Mouse (Mus musculus) splenic B cell, adult 2 months (primary cell): ENCODE data around the gene Gckr.
A peak's percentile ranks its signal among the peaks of the same experiment; 100 is the strongest.

Experiments
- DNase-seq: peaks from one replicate; pipeline ENCODE4 v3.0.0-alpha.2; 2011; ENCODE audit warnings: low read depth, low spot score
- H3K27me3 ChIP-seq: 2 replicates; pipeline ENCODE4 v1.6.1; 2012; ENCODE audit warnings: mild to moderate bottlenecking, low read length, moderate library complexity, mixed read lengths; ENCODE audit not compliant: control insufficient read depth, poor library complexity, insufficient read depth, severe bottlenecking
- H3K36me3 ChIP-seq: 2 replicates; pipeline ENCODE4 v1.6.1; 2012; ENCODE audit warnings: mild to moderate bottlenecking, low read length, moderate library complexity, mixed read lengths; ENCODE audit not compliant: control insufficient read depth, poor library complexity, insufficient read depth, severe bottlenecking

Gckr gene

DNA sequence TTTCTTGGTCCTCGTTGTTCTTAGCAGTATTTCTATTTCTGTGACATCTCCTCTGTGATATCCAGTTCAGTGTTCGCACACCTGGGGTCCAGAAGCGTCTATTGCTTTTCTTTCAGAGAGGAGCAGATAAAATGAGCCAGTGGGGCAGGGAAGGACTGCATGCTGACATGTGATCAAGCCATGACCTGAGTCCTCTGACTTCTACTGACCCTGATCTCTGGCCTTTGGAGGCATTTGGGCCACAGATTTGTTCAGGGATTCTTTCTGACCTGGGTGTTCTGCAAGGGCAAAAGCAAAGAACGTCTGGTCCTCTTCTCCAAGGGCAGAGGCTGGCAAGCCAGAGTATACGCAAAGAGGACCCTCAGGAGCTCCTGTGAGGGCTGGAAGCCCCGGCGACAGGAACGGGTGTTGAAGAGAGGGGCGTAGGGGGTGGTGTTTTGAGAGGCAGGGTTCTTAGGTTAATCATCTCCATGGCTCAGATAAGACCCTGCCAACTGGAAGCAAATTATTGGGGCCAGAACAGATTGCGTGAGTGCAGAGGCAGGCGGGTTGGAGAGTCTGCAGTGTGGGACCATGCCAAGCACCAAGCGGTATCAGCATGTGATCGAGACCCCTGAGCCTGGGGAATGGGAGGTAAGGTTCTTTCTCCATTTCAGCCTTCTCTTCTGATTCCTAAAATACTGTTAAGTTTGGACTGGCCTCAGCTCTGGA is at the start of gene Gckr:
Gckr (plus strand) TSS at position 397 of the 711 bp plus-strand sequence.
- no peaks in the 10 kb centered on the region for H3K36me3 ChIP-seq
- peaks cover 5% of the 10 kb centered on the region; the same call in 1 of the 2 replicates for H3K27me3 ChIP-seq
- no peak for DNase-seq

DNA sequence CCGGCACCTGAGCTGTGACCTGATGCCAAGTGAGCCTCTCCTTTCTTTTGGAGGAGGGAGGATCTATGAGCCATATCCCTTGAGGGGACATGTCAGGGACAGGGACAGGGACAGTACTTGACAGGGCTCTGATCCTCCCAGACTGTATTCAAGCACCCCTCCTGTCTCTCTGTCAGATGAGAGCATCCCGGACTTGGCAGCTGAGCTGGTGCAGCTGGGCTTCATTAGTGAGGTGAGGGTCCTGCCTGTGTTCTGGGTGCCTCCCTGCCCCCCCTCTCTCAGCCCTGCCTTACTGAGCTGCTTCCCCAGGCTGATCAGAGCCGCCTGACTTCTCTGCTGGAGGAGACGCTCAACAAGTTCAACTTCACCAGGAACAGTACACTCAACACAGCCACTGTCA is 46.5 kb upstream of the Gckr start:
- Histone ChIP-seq H3K27me3 (no peaks in the 10 kb centered on the region), H3K36me3 (peaks cover 26% of the 10 kb centered on the region)
- no peak for DNase-seq

DNA sequence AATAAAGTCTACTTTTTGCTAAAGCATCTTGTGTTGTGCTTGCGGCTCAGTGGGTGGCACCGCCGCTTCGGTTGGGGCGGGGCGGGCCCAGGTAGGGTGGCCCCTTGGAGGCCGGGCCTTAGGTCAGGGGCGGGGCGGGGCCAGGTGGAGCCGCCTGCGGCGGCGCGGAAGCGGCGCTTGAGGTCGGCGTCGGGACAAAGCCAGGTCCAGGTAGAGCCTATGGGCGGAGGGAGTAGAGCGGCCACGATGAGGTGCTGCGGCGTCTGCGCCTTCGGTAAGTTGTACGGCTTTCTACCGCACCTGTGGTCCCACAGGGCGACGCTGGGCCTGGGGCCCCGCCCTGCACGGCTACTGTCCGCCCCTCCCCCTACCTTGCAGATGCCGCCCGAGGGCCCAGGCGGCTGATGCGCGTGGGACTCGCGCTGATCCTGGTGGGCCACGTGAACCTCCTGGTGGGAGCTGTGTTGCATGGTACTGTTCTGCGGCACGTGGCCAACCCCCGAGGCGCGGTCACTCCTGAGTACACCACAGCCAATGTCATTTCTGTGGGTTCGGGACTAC is 45.6 kb upstream of the Gckr start, which contains the start of gene Krtcap3:
Krtcap3 (plus strand) TSS at position 151 of the 561 bp plus-strand sequence.
- Histone ChIP-seq H3K27me3 (no peaks in the 10 kb centered on the region), H3K36me3 (peaks cover 25% of the 10 kb centered on the region)
- DNase-seq = peak; percentile 56

DNA sequence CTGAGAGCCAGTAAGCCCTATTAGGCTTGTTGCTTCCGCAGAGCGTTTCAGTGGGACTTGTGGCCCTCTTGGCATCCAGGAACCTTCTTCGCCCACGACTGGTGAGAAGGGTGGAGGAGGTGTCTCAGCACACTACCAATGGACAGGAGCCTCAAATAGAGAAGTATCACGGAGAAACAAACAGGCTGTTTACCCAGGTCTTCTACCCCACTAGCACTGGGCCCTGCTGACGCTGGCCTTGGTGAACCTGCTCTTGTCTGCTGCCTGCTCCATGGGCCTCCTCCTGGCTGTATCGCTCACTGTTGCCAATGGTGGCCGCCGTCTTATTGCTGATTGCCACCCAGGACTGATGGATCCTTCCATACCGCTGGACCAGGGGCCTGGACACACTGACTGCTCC is 45.1 kb upstream of the Gckr start:
- Histone ChIP-seq H3K36me3 (peaks cover 25% of the 10 kb centered on the region), H3K27me3 (no peaks in the 10 kb centered on the region)
- DNase-seq = no peak

DNA sequence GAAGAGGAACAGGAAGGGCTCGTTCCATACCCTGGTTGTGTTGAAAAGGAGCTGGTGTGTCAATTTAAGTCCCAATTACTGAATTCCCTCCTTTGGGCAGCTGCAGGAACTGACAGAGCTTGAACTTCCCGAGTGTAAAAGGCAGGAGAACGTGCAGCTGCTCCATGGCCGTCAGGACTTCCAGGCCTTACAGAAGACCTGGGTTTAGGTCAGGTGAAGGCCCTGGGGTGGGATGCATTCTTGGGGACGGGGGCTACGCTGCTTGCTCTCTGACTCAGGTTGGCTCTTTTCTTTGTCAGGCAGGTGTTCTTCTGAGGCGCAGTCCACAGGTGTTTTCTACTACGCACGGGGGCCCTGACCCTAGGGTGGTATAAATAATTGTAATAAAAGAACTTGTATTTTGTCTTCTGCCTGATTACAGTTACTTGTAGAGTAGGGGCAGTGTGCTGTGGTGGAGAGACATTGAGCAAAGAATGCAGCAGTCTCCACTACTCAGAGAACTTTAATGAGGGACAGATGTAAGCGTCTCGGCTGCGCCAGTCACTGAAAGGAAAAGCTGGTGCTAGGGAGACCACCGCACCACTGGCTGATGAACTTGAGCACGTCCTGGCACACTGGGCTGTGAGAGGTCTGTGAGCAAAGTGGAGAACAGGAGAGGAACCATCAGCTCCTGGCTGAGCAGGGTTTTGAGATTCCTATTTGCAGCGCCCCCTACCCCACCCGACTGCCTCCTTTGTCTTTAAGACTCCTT is 44.3 kb upstream of the Gckr start:
- no peaks in the 10 kb centered on the region for H3K27me3 ChIP-seq
- no peak for DNase-seq
- peaks cover 18% of the 10 kb centered on the region for H3K36me3 ChIP-seq

DNA sequence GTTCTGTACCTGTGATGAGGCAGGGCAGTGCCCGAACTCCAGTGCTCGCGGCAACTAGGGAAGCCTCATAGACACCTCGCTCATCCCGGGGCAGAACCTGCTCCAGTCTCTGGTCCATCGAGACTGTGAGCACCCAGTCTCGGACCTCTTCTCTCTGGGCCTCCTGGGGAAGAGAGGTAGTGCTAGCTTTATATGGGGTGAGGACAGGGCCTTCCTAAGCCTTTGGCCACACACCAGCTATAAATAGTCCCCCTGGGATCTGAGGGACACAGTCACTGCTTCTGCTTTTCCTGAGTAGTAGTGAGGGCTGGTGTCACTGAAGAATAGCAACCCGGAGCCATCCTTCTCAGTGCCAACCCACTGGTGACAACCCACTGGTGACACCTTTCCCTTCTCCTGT is 43.4 kb upstream of the Gckr start:
- no peaks in the 10 kb centered on the region for H3K27me3 ChIP-seq
- peaks cover 16% of the 10 kb centered on the region for H3K36me3 ChIP-seq
- DNase-seq = no peak

DNA sequence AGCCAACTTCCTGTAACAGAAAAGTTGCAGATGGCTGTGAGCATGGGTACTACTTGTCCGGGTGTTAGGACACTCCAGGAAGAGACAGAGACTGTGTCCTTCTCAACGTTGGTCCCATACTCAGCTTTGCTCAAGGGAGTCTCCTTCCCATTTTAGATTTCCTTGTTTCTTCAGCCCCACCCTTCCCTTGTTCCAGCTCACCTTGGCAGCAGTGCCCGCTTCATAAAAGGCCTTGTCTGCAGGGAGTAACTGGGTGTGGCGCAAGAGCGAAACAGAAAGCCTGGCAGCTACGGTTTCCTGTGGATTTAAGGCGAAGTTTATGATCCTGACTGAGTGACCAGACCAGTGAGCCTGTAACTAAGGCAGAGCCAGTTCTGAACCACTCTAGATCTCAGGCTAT is 42.8 kb upstream of the Gckr start:
- Histone ChIP-seq H3K36me3 (peaks cover 12% of the 10 kb centered on the region), H3K27me3 (no peaks in the 10 kb centered on the region)
- DNase-seq = no peak

DNA sequence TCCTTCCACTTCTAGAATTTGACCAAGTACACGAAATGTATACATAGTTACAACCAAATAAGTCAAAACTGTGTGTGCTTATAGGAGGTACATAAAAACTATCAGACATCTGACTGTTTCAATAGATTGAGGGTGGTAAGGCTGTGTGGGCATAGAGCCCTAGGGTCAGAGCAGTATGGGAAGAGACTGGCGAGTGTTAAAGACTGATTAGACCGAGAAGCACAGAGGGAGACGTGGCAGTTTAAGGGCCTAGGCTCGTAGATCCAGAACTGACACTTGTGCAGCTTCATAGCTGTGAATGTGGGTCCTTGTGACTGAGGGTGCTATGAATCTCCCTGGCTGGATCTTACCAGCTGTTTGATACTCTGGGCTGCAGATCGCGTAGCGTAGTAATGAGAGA is 42.3 kb upstream of the Gckr start:
- peaks cover 9% of the 10 kb centered on the region for H3K36me3 ChIP-seq
- no peaks in the 10 kb centered on the region for H3K27me3 ChIP-seq
- DNase-seq = no peak

DNA sequence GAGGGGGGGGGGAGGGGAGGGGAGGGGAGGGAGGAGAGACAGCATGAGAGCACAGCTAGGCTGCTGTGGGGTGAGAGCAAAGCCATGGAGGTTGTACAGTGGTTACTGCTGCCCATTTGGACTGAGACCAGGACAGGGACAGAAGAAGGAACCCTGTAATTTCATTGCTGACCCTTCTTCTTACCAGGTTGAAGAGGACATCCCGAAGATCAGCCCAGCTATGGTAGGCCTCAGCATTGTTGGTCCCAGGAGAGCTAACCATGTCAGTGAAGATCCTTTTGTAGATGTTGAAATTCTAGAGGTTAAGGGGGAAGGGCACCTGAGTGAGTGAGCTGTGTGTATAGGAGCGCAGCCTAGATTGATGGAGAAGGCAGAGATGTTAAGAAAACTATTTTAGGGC is 41.9 kb upstream of the Gckr start:
- no peak for DNase-seq
- no peaks in the 10 kb centered on the region for H3K27me3 ChIP-seq
- H3K36me3 ChIP-seq = peaks cover 7% of the 10 kb centered on the region

DNA sequence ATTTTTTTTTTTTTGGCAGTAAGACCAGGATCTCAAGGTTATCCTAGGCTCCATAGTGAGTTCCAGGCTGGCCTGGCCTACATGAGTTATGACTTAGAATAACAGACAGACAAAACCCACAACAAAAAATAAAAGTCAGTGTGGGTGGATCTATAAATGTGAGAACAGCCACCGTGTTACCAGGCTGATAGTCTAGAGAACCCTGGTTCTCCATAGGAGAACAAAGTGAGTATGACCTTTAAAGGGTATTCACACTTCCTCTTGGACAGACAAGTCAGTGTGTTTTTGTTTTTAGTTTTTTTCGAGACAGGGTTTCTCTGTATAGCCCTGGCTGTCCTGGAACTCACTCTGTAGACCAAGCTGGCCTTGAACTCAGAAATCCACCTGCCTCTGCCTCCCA is 41.3 kb upstream of the Gckr start:
- Histone ChIP-seq H3K27me3 (no peaks in the 10 kb centered on the region), H3K36me3 (peaks cover 4% of the 10 kb centered on the region)
- no peak for DNase-seq

DNA sequence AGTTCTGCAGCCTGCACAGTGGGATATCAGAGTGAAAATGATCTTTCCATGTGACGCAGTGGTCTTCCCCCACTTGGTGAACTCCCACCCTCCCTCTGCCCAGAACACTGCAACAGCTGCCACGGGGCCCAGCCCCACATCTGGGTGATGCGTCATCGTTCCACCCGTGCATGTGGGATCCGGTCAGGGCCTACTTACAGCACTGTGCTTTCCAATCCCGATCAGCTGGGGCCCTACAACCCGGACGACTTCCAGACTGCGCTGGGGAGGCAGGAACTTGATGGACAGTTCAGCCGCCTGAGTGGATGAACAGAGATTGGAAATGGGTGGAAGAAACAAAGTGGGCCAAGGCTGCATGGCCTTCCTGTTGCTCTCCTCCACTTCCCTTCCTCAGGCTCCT is 39.6 kb upstream of the Gckr start:
- H3K27me3 ChIP-seq = no peaks in the 10 kb centered on the region
- H3K36me3 ChIP-seq = peaks cover 1% of the 10 kb centered on the region
- no peak for DNase-seq

DNA sequence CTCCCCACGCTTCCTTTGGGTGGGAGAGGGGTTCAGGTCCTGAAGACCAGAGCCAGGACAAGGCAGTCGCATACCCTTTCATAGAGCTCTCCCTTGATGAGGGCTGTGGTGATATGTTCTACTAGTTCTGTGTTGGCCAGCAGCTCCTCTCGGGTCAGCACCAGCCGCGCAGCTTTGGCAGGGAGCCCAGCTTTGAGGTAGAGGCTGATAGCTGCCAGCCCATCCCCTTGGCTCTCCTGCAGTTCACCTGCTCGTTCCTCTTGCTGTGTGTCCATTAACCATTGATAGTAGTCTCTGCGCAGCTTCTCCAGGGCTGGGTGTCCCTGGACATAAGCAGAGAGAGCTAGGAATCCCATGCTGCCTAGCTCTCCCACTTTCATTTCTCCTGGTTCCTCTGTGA is 31.1 kb upstream of the Gckr start:
- Histone ChIP-seq H3K36me3 (peaks cover 4% of the 10 kb centered on the region), H3K27me3 (no peaks in the 10 kb centered on the region)
- no peak for DNase-seq

DNA sequence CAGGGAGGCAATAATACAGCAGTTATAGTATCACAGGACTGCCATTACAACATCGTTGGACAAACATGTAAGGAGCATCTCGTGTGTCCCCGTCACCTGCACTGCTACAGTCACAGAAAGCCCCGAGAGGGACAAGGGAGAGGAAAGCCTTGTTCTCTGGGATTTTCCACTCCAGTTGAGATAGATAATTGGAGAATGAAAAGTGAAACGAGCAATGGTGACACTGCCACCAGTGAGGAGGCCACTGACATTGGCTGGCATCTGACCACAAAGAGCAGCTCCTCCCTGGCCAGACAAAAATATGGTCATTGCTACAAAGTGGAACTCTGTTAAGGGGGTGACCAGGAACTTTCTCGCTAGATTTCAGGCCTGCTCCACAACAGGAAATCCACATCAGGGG is 29.6 kb upstream of the Gckr start:
- DNase-seq = no peak
- Histone ChIP-seq H3K36me3 (peaks cover 4% of the 10 kb centered on the region), H3K27me3 (no peaks in the 10 kb centered on the region)

DNA sequence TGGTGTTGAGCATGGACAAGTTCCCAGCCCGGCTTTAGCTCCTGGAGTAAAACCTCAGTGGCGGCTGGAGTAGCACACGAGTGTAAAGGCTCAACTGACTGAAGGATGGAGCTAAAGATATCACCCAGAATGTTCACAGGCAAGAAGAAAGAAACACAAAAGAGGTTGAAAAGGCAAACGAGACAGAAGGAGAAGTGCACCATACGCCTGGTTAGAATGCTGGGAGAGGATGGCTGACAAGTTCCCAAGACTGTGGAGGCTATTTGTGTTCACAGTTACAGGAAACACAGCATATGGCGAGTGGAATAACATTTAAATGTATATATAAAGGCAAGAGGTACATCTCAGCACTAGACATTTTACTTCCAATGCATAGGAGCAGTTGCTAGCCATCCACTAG is 24.2 kb upstream of the Gckr start:
- DNase-seq = no peak
- 0 out of 2 replicates have a peak, but pooled peaks cover 1% of the 10 kb centered on the region for H3K36me3 ChIP-seq
- H3K27me3 ChIP-seq = no peaks in the 10 kb centered on the region

DNA sequence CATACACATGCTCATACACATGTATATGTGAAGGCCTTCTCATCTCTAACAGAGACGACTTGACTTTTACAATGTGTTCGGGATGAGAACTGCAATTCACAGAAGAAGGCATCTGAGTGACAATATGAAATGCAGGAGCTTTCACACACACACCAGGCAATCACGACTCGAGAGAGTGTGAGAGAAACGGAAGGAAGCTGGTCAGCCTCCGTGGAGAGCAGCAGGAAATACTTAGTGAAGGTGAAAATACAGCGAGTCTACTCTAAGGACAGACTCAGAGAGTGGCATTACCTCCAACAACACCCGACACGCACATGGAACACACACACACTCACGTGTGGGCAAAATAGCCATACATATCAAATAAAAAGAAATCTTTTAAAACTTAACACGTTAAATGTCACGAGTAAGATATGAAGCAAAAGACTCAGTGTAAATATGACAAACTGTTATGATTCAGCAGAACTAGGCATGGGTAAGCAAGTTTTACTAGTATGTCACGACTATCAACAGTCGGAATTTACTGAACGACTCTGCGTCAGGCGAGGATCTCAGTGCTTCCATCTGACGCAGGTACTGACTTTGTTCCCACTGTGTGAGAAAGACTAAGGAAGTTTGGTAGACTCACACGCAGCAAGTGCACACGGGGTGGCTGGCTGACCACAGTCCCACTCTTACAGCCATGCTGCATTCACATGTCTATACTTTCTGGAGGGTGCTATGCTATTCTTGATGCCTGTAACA is 17.8 kb upstream of the Gckr start:
- H3K27me3 ChIP-seq = no peaks in the 10 kb centered on the region
- DNase-seq = peak; percentile 63
- peaks cover 1% of the 10 kb centered on the region; the same call in 1 of the 2 replicates for H3K36me3 ChIP-seq
